Mouse (Mus musculus) embryonic fibroblast, embryonic 13.5 days (primary cell): Measurements from ENCODE around the gene Rnft1.

ENCODE experiments used
- CTCF ChIP-seq: IDR thresholded peaks from 2 replicates; pipeline ENCODE4 v1.5.1; 2011; ENCODE audit warnings: mild to moderate bottlenecking, control low read depth, low read length, moderate library complexity, borderline replicate concordance; ENCODE audit not compliant: insufficient read depth
- POLR2A ChIP-seq: IDR thresholded peaks from 2 replicates; pipeline ENCODE4 v1.6.1; 2011; ENCODE audit warnings: low read depth, mild to moderate bottlenecking, control low read depth, low read length, moderate library complexity

DNA sequence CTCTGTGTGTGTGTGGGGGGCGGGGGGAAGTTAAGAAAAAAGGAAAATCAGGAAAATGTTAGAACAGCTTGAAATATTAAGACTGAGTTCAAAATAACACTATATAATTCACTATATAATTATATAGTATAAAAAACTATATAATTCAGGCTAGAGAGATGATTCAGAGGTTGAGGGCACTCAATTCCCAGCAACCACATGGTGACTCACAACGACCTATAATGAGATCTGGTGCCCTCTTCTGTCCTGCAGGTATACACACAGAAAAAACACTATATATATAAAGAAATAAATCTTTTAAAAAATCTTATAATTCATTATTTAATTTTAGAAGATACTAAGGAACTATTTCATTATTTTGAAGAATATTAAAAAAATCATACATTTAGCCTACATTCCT is 23.5 kb downstream of the Rnft1 start:
- no peak for TF ChIP-seq CTCF
- TF ChIP-seq POLR2A = no peak
